Mouse (Mus musculus): ENCODE results near the gene 5730409E04Rik. TPM values are rescaled to one million over a fixed set of nuclear protein-coding genes. Genes with fewer than 3 reads are reported as not detected.

The 5730409E04Rik gene
- polyA plus RNA-seq, 2 experiments, result 0.27 to 0.38 TPM

DNA sequence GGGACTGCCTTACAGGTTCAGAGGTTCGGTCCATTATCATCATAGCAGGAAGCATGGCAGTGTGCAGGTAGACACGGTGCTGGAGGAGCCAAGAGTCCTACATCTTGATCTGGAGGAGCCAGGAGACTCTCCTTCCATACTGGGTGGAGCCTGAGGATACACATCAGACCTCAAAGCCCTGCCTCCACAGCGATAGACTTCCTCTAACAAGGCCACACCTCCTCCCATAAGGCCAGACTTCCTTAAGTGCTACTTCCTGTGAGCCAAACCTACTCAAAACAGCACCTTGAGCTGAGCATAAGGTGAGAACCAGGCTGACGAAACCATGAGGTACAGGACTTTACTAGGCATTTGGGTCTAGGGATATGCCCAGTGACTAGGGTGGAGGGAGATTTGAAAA, 6.7 kb downstream of the 5730409E04Rik start:
- H3K9me3 ChIP-seq (ENCODE audit: control insufficient read depth, low read length), result no peaks in the 10 kb centered on the region
- no peak overlapping the region for H3K27ac ChIP-seq
- H3K27me3 ChIP-seq (ENCODE audit: control insufficient read depth, insufficient read depth, low read length), result peaks cover 16% of the 10 kb centered on the region
- WGBS (ENCODE audit: insufficient replicate concordance), result 53% methylated on average over 4 of the region's 4 CpGs
- H3K9ac ChIP-seq (replicated peaks), result no peak overlapping the region
- no peak overlapping the region for H3K4me3 ChIP-seq (ENCODE audit: insufficient read depth in 1 of 2, low read depth in 2 of 2, low read length in 2 of 2)
- no peak overlapping the region for H3K4me2 ChIP-seq (ENCODE audit: low read depth)
- ATAC-seq (ENCODE audit: insufficient read depth) (no peak), DNase-seq (ENCODE audit: low read depth in 3 of 3, low spot score in 3 of 3) (no peak)
- no peaks in the 10 kb centered on the region for H3K4me1 ChIP-seq (replicated peaks; ENCODE audit: control insufficient read depth in 2 of 2, insufficient read depth in 2 of 2, low read length in 1 of 2)
- H3K36me3 ChIP-seq (replicated peaks; ENCODE audit: control insufficient read depth, insufficient read depth, low read depth), result no peaks in the 10 kb centered on the region
- TF ChIP-seq EP300 (IDR thresholded peaks at IDR 0.05; ENCODE audit: low read depth), result no peak
- no peak for TF ChIP-seq CTCF (IDR thresholded peaks at IDR 0.05; ENCODE audit: low read depth)

DNA sequence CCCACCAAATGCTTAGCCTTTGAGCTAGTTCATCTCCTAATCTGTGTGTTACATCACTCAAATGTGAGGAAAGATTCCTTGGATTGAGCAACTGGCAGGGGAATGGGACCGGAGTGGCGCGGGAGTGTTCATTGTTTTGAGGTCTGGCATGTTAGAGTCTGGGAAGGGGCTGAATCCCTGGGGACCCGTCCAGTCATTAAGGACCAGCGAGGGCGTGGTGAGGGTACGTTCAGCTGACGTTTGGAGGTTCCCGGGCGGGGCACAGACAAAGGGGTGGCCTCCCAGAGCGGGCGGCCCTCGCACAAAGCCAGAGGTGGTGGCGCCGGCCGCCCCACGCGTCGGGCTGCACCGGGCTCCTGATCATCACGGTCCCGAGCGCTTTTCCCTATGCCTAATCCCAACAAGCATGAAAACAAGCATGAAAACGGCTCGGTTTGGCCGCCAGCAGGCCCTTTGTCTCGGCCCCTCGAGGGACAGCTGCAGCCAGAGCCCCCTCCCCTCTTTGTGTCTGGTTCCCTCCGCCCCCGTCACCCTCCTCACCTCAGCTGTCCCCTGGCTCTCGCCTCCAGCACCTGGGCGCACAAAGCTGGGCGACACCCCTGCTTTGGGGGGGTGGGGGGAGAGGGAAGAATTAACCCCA, 10.2 kb downstream of the 5730409E04Rik start:
- no peak overlapping the region for H3K27ac ChIP-seq
- DNase-seq (ENCODE audit: low read depth in 3 of 3, low spot score in 3 of 3), result no peak
- no peaks in the 10 kb centered on the region for H3K9me3 ChIP-seq (ENCODE audit: control insufficient read depth, low read length)
- no peaks in the 10 kb centered on the region for H3K36me3 ChIP-seq (replicated peaks; ENCODE audit: control insufficient read depth, insufficient read depth, low read depth)
- peaks cover 16% of the 10 kb centered on the region for H3K27me3 ChIP-seq (ENCODE audit: control insufficient read depth, insufficient read depth, low read length)
- no peak overlapping the region for H3K9ac ChIP-seq (replicated peaks)
- H3K4me3 ChIP-seq (ENCODE audit: insufficient read depth in 1 of 2, low read depth in 2 of 2, low read length in 2 of 2), result no peak overlapping the region
- WGBS (ENCODE audit: insufficient replicate concordance), result 9% methylated on average over 33 of the region's 33 CpGs
- ATAC-seq (ENCODE audit: insufficient read depth), result no peak
- no peaks in the 10 kb centered on the region for H3K4me1 ChIP-seq (replicated peaks; ENCODE audit: control insufficient read depth in 2 of 2, insufficient read depth in 2 of 2, low read length in 1 of 2)
- H3K4me2 ChIP-seq (ENCODE audit: low read depth), result no peak overlapping the region
- no peak for TF ChIP-seq CTCF (IDR thresholded peaks at IDR 0.05; ENCODE audit: low read depth)
- no peak for TF ChIP-seq EP300 (IDR thresholded peaks at IDR 0.05; ENCODE audit: low read depth)

DNA sequence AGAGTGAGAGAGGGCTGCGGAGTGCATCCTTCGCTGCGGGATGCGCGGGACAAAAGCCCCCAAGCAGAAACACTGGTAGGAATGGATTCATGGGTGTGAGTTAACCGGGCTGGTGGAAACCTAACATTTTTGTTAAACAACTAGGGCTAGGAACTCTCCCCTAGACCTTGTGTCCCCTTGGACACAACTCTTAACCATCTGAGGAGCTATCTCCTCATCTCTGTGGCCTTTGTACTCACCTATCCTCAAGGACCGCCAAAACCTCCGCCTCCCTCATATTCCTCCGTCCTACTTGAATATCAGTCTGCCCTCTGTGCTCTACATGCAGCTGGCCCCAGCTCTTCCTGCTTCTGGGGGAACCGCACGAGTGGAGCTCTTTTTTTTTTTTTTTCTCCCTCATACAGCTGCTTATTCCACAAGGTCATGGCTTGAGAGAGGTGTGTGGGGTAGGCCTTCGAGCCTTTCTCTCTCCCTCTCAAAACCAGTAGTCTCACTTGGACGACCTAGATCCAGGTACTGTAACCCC, 10.8 kb downstream of the 5730409E04Rik start:
- peaks cover 16% of the 10 kb centered on the region for H3K27me3 ChIP-seq (ENCODE audit: control insufficient read depth, insufficient read depth, low read length)
- TF ChIP-seq EP300 (IDR thresholded peaks at IDR 0.05; ENCODE audit: low read depth) (no peak), CTCF (IDR thresholded peaks at IDR 0.05; ENCODE audit: low read depth) (no peak)
- H3K4me3 ChIP-seq (ENCODE audit: insufficient read depth in 1 of 2, low read depth in 2 of 2, low read length in 2 of 2), result no peak overlapping the region
- no peak overlapping the region for H3K27ac ChIP-seq
- no peak for ATAC-seq (ENCODE audit: insufficient read depth)
- no peaks in the 10 kb centered on the region for H3K9me3 ChIP-seq (ENCODE audit: control insufficient read depth, low read length)
- H3K4me2 ChIP-seq (ENCODE audit: low read depth), result no peak overlapping the region
- H3K4me1 ChIP-seq (replicated peaks; ENCODE audit: control insufficient read depth in 2 of 2, insufficient read depth in 2 of 2, low read length in 1 of 2), result no peaks in the 10 kb centered on the region
- 24% methylated on average over 13 of the region's 13 CpGs for WGBS (ENCODE audit: insufficient replicate concordance)
- DNase-seq (ENCODE audit: low read depth in 3 of 3, low spot score in 3 of 3), result no peak
- H3K36me3 ChIP-seq (replicated peaks; ENCODE audit: control insufficient read depth, insufficient read depth, low read depth), result no peaks in the 10 kb centered on the region
- no peak overlapping the region for H3K9ac ChIP-seq (replicated peaks)

DNA sequence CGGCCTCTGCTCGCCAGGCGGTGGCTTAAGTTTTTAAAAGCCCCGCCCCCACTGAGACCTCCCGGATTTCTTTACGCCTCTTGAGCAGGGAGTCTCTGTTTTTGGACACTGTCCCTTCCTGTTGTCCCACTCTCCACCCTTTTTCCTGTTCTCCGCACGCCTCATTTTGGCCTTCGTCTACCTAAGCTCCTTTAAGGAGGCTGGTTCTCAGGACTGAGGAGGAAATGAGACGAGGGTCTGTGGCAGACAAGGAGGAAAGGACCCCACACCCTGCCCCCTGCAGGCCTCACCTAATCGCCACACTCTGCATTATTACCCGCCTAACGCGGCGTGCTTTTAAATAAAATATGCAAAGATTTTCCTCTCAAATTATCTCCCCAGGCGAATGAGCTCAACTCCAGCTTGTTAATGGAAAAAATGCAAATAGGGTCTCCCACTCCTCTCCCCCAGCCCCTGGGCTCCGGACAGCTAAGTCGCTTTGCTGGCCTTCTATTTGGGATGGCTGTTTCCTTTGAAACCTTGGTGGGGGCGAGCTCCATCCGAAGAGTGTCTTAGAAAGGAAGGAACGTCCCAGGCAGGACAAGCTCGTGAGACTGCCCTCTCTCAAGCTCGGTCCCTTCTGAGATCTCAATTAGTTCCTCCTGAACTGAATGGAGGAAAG, 17.5 kb downstream of the 5730409E04Rik start:
- TF ChIP-seq CTCF (IDR thresholded peaks at IDR 0.05; ENCODE audit: low read depth) (peak; percentile 32), EP300 (IDR thresholded peaks at IDR 0.05; ENCODE audit: low read depth) (no peak)
- H3K36me3 ChIP-seq (replicated peaks; ENCODE audit: control insufficient read depth, insufficient read depth, low read depth), result no peaks in the 10 kb centered on the region
- peak overlapping the region; percentile 28; the same call in 1 of the 2 replicates for H3K4me2 ChIP-seq (ENCODE audit: low read depth)
- H3K4me3 ChIP-seq (ENCODE audit: insufficient read depth in 1 of 2, low read depth in 2 of 2, low read length in 2 of 2), result peak overlapping the region in 1 of 2 experiments; percentile 30; a peak in 1 of 4 replicates
- no peaks in the 10 kb centered on the region for H3K4me1 ChIP-seq (replicated peaks; ENCODE audit: control insufficient read depth in 2 of 2, insufficient read depth in 2 of 2, low read length in 1 of 2)
- 5% methylated on average over 23 of the region's 23 CpGs for WGBS (ENCODE audit: insufficient replicate concordance)
- no peaks in the 10 kb centered on the region; the same call in 1 of the 2 replicates for H3K27me3 ChIP-seq (ENCODE audit: control insufficient read depth, insufficient read depth, low read length)
- no peak for ATAC-seq (ENCODE audit: insufficient read depth)
- H3K27ac ChIP-seq, result no peak overlapping the region
- H3K9ac ChIP-seq (replicated peaks), result no peak overlapping the region
- H3K9me3 ChIP-seq (ENCODE audit: control insufficient read depth, low read length), result no peaks in the 10 kb centered on the region
- no peak for DNase-seq (ENCODE audit: low read depth in 3 of 3, low spot score in 3 of 3)

DNA sequence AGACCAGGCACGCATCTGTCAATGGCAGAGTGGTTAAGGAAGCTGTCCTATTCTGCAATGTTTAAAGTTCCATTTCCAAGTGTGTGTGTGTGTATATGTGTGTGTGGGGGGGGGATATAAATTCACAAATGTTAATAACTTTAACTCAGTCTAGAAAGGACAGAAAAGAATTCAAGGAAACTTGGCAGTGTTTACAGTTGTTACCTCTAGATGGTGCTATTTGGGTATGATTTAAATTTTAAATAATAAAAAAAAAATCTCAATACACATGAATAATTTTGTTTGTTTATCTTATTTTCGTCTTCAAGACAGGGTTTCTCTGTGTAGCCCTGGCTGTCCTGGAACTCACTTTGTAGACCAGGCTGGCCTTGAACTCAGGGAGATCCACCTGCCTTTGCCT, 22.3 kb downstream of the 5730409E04Rik start:
- 39% methylated on average over 2 of the region's 2 CpGs for WGBS (ENCODE audit: insufficient replicate concordance)
- no peak overlapping the region for H3K4me2 ChIP-seq (ENCODE audit: low read depth)
- no peaks in the 10 kb centered on the region for H3K9me3 ChIP-seq (ENCODE audit: control insufficient read depth, low read length)
- no peak overlapping the region for H3K9ac ChIP-seq (replicated peaks)
- no peaks in the 10 kb centered on the region for H3K4me1 ChIP-seq (replicated peaks; ENCODE audit: control insufficient read depth in 2 of 2, insufficient read depth in 2 of 2, low read length in 1 of 2)
- H3K27ac ChIP-seq, result no peak overlapping the region
- no peaks in the 10 kb centered on the region for H3K27me3 ChIP-seq (ENCODE audit: control insufficient read depth, insufficient read depth, low read length)
- no peak for TF ChIP-seq CTCF (IDR thresholded peaks at IDR 0.05; ENCODE audit: low read depth)
- no peak for TF ChIP-seq EP300 (IDR thresholded peaks at IDR 0.05; ENCODE audit: low read depth)
- ATAC-seq (ENCODE audit: insufficient read depth), result no peak
- no peak for DNase-seq (ENCODE audit: low read depth in 3 of 3, low spot score in 3 of 3)
- H3K36me3 ChIP-seq (replicated peaks; ENCODE audit: control insufficient read depth, insufficient read depth, low read depth), result no peaks in the 10 kb centered on the region
- no peak overlapping the region for H3K4me3 ChIP-seq (ENCODE audit: insufficient read depth in 1 of 2, low read depth in 2 of 2, low read length in 2 of 2)

All from liver, embryonic 14.5 days (tissue).